Mouse (Mus musculus): ENCODE results near the gene Tmem30c.

- TF ChIP-seq POLR2A (IDR thresholded peaks at IDR 0.05; ENCODE audit: borderline replicate concordance, control insufficient read depth, low read depth, low read length) (no peak), CTCF (IDR thresholded peaks at IDR 0.05; ENCODE audit: control insufficient read depth, insufficient read depth, low read length) (no peak)
Observed at GRCm38 (mm10) chr16:57292296-57292695, 369 bp downstream of the Tmem30c start.

Data from bone marrow, adult 2 months (tissue).